Mouse (Mus musculus) liver, embryonic 14.5 days (tissue): Measurements from ENCODE around the gene Pde4d.

Experiments
- CTCF ChIP-seq: IDR thresholded peaks from 2 replicates; pipeline ENCODE4 v1.5.1; 2016; ENCODE audit warnings: antibody characterized with exemption, low read depth, control low read depth
- EP300 ChIP-seq: IDR thresholded peaks from 2 replicates; pipeline ENCODE4 v1.6.1; 2016; ENCODE audit warnings: antibody characterized with exemption, low read depth

DNA sequence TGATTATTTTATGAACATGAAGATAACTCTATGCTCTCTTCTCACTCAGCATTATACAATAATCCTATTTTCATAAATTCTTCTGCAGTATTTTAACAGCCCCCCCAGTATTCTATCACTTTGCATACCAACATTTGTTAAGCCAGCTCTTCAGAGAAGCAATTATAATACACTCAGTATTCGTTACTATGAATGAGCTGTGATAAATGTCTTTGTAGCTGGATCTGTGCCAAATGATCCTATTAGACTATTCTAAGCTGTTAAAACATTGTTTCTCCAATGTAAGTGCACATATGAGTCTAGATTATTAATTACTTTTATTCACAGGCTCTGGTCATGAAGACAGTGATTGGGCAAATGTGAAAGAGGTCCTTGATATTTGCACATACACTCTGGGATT lies 575.0 kb downstream of the Pde4d start:
- no peak for TF ChIP-seq CTCF
- no peak for TF ChIP-seq EP300
